Mouse (Mus musculus): ENCODE measurements around the gene Vwf. TPM values are rescaled to one million over a fixed set of nuclear protein-coding genes. Genes with fewer than 3 reads are reported as not detected.

Vwf gene
- total and polyA plus RNA-seq, 3 experiments: 0.05 to 0.22 TPM; not detected in 1

DNA sequence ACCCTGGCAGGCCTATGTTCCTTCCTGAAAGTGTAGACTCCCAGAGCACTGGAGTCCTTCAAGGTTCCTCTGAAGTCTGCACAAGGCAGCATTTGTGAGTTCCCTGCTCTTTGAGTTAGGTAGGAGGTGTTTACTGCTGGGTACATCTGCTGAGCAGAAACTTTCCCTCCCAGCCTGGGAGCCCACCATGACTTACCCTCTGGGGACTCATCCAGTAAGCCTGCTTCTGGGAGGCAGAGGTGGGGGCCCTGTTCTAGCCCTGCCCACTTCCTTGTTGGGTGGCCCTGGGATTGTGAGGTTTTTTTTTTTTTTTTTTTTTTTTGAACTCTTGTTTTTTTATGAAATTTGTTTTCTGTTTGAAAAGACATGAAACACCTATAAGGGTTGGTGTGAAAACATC, 35.9 kb upstream of the Vwf start:
- no peaks in the 10 kb centered on the region for H3K36me3 ChIP-seq (replicated peaks)
- peaks cover 73% of the 10 kb centered on the region for H3K9me3 ChIP-seq (replicated peaks)
- H3K27me3 ChIP-seq (ENCODE audit: insufficient read depth, low read length): no peaks in the 10 kb centered on the region
- DNase-seq (ENCODE audit: low spot score) (no peak), ATAC-seq (ENCODE audit: extremely low read depth, insufficient number of reproducible peaks, low FRiP score, poor library complexity, severe bottlenecking) (no peak)
- no peak overlapping the region for H3K4me3 ChIP-seq (ENCODE audit: low read depth, low read length)
- TF ChIP-seq TAL1 (conservative IDR thresholded peaks at IDR 0.05; ENCODE audit: low read depth, low read length) (no peak), GATA1 (IDR thresholded peaks at IDR 0.05; ENCODE audit: borderline replicate concordance, low read length) (no peak), GATA2 (IDR thresholded peaks at IDR 0.05; ENCODE audit: borderline replicate concordance, low read depth, low read length) (no peak), CTCF (IDR thresholded peaks at IDR 0.05; ENCODE audit: low read depth, low read length) (no peak), POLR2AphosphoS5 (IDR thresholded peaks at IDR 0.05; ENCODE audit: insufficient replicate concordance, low read depth, low read length) (no peak)
- H3K4me1 ChIP-seq (ENCODE audit: insufficient read depth, low read depth, low read length): no peaks in the 10 kb centered on the region

DNA sequence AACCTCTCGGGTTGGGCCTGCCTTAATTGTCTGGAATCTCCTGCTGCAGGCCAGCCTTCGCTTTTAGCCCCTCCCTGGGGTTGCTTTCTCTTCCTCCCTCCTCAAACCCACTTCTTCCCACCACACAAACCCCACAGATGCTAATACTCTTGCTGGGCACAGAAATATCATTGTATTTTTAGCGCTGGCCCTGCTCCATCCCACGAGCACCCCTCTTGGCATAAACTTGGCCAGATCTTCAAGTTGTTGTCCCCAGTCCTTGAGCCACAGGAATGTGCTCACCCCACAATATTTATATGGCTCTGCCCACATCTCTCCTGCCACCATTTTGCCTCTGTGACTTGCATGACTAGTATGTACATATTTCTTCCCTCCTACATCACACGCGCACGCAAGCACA, 35.4 kb upstream of the Vwf start:
- Histone ChIP-seq H3K4me3 (ENCODE audit: low read depth, low read length) (no peak overlapping the region), H3K4me1 (ENCODE audit: insufficient read depth, low read depth, low read length) (no peaks in the 10 kb centered on the region), H3K27me3 (ENCODE audit: insufficient read depth, low read length) (no peaks in the 10 kb centered on the region), H3K36me3 (replicated peaks) (no peaks in the 10 kb centered on the region), H3K9me3 (replicated peaks) (peaks cover 73% of the 10 kb centered on the region)
- DNase-seq (ENCODE audit: low spot score): no peak
- TF ChIP-seq GATA1 (IDR thresholded peaks at IDR 0.05; ENCODE audit: borderline replicate concordance, low read length) (no peak), GATA2 (IDR thresholded peaks at IDR 0.05; ENCODE audit: borderline replicate concordance, low read depth, low read length) (no peak), CTCF (IDR thresholded peaks at IDR 0.05; ENCODE audit: low read depth, low read length) (no peak), POLR2AphosphoS5 (IDR thresholded peaks at IDR 0.05; ENCODE audit: insufficient replicate concordance, low read depth, low read length) (no peak), TAL1 (conservative IDR thresholded peaks at IDR 0.05; ENCODE audit: low read depth, low read length) (no peak)
- ATAC-seq (ENCODE audit: extremely low read depth, insufficient number of reproducible peaks, low FRiP score, poor library complexity, severe bottlenecking): no peak

DNA sequence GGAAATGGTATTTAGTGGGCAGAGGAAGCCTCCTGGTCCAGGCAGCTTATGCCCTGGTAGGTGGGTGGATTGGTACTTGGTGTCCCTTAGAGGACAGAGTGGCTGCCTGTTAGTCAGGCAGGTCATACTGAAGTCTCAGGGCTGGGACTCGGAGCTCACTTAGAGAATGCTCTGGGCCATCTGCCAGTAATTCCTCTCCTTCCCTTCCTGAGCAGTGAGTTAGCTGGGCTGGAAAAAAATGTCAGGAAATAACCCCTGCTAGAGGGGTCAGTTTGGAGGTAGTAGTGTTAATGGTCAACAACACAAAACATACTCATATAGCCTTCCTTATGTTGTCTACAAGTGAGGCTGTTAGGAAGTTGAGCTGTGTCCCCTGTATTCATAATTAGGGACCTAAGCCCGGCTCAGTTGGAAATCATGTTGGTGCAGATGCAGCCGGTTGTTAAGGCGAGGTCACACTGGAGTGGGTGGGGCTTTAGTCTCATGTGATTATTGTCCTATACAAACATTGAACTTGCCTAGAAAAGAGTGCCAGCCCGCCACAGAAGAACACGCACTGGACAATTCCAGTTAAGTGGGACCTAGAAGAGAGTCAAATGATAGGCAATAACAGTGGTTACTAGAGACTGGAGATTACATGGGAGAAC, 33.5 kb upstream of the Vwf start:
- H3K36me3 ChIP-seq (replicated peaks): no peaks in the 10 kb centered on the region
- DNase-seq (ENCODE audit: low spot score): no peak
- no peaks in the 10 kb centered on the region for H3K4me1 ChIP-seq (ENCODE audit: insufficient read depth, low read depth, low read length)
- H3K27me3 ChIP-seq (ENCODE audit: insufficient read depth, low read length): no peaks in the 10 kb centered on the region
- no peak for TF ChIP-seq GATA1 (IDR thresholded peaks at IDR 0.05; ENCODE audit: borderline replicate concordance, low read length)
- no peak for TF ChIP-seq POLR2AphosphoS5 (IDR thresholded peaks at IDR 0.05; ENCODE audit: insufficient replicate concordance, low read depth, low read length)
- no peak for TF ChIP-seq CTCF (IDR thresholded peaks at IDR 0.05; ENCODE audit: low read depth, low read length)
- no peak for TF ChIP-seq TAL1 (conservative IDR thresholded peaks at IDR 0.05; ENCODE audit: low read depth, low read length)
- TF ChIP-seq GATA2 (IDR thresholded peaks at IDR 0.05; ENCODE audit: borderline replicate concordance, low read depth, low read length): no peak
- no peak overlapping the region for H3K4me3 ChIP-seq (ENCODE audit: low read depth, low read length)
- ATAC-seq (ENCODE audit: extremely low read depth, insufficient number of reproducible peaks, low FRiP score, poor library complexity, severe bottlenecking): no peak
- peaks cover 72% of the 10 kb centered on the region for H3K9me3 ChIP-seq (replicated peaks)

- Histone ChIP-seq H3K36me3 (replicated peaks) (no peaks in the 10 kb centered on the region), H3K9me3 (replicated peaks) (peaks cover 75% of the 10 kb centered on the region), H3K4me1 (ENCODE audit: insufficient read depth, low read depth, low read length) (no peaks in the 10 kb centered on the region), H3K27me3 (ENCODE audit: insufficient read depth, low read length) (no peaks in the 10 kb centered on the region), H3K4me3 (ENCODE audit: low read depth, low read length) (no peak overlapping the region)
- ATAC-seq (ENCODE audit: extremely low read depth, insufficient number of reproducible peaks, low FRiP score, poor library complexity, severe bottlenecking): no peak
- no peak for DNase-seq (ENCODE audit: low spot score)
- TF ChIP-seq POLR2AphosphoS5 (IDR thresholded peaks at IDR 0.05; ENCODE audit: insufficient replicate concordance, low read depth, low read length): no peak
- TF ChIP-seq GATA2 (IDR thresholded peaks at IDR 0.05; ENCODE audit: borderline replicate concordance, low read depth, low read length): no peak
- TF ChIP-seq GATA1 (IDR thresholded peaks at IDR 0.05; ENCODE audit: borderline replicate concordance, low read length): no peak
- TF ChIP-seq TAL1 (conservative IDR thresholded peaks at IDR 0.05; ENCODE audit: low read depth, low read length): no peak
These were observed 30.9 kb upstream of the Vwf start for GRCm38 (mm10) chr6:125515503-125516315.

GRCm38 (mm10) chr6:125521558-125522193, 24.9 kb upstream of the Vwf start:
- Histone ChIP-seq H3K4me3 (ENCODE audit: low read depth, low read length) (no peak overlapping the region), H3K27me3 (ENCODE audit: insufficient read depth, low read length) (no peaks in the 10 kb centered on the region), H3K4me1 (ENCODE audit: insufficient read depth, low read depth, low read length) (no peaks in the 10 kb centered on the region), H3K9me3 (replicated peaks) (peaks cover 64% of the 10 kb centered on the region), H3K36me3 (replicated peaks) (no peaks in the 10 kb centered on the region)
- TF ChIP-seq GATA2 (IDR thresholded peaks at IDR 0.05; ENCODE audit: borderline replicate concordance, low read depth, low read length) (no peak), CTCF (IDR thresholded peaks at IDR 0.05; ENCODE audit: low read depth, low read length) (no peak), GATA1 (IDR thresholded peaks at IDR 0.05; ENCODE audit: borderline replicate concordance, low read length) (no peak)
- DNase-seq (ENCODE audit: low spot score): no peak
- ATAC-seq (ENCODE audit: extremely low read depth, insufficient number of reproducible peaks, low FRiP score, poor library complexity, severe bottlenecking): no peak

DNA sequence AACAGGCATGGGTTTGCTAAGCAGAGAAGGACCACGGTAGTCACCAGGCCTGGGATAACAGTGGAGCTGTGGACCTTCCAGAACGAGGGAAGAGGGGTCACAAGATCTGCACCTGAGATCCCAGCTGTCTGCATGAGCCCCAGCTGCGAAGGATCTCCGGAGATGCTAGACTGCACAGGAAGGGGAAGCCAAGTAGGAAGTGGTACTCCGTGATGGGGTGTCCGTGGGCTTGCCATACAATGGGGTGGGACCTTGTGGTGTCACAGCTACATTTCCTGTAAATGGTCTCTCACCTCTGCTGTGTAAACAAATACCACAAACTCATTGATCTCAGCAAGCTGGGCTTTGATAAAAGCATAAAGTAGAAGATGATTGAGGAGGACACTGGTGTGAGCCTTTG, 22.5 kb upstream of the Vwf start:
- DNase-seq (ENCODE audit: low spot score) (no peak), ATAC-seq (ENCODE audit: extremely low read depth, insufficient number of reproducible peaks, low FRiP score, poor library complexity, severe bottlenecking) (no peak)
- Histone ChIP-seq H3K9me3 (replicated peaks) (peaks cover 63% of the 10 kb centered on the region), H3K4me1 (ENCODE audit: insufficient read depth, low read depth, low read length) (no peaks in the 10 kb centered on the region), H3K27me3 (ENCODE audit: insufficient read depth, low read length) (no peaks in the 10 kb centered on the region), H3K4me3 (ENCODE audit: low read depth, low read length) (peak overlapping the region; percentile 34; the same call in 1 of the 2 replicates), H3K36me3 (replicated peaks) (no peaks in the 10 kb centered on the region)
- TF ChIP-seq CTCF (IDR thresholded peaks at IDR 0.05; ENCODE audit: low read depth, low read length) (no peak), POLR2AphosphoS5 (IDR thresholded peaks at IDR 0.05; ENCODE audit: insufficient replicate concordance, low read depth, low read length) (no peak), GATA1 (IDR thresholded peaks at IDR 0.05; ENCODE audit: borderline replicate concordance, low read length) (no peak), TAL1 (conservative IDR thresholded peaks at IDR 0.05; ENCODE audit: low read depth, low read length) (no peak), GATA2 (IDR thresholded peaks at IDR 0.05; ENCODE audit: borderline replicate concordance, low read depth, low read length) (no peak)
